Mouse (Mus musculus): Measurements from ENCODE around the gene Usp21.

GRCm38 (mm10) chr1:171232348-171232747 lies 55.4 kb downstream of the Usp21 start:
- no peak for TF ChIP-seq CTCF (IDR thresholded peaks at IDR 0.05; ENCODE audit: insufficient read depth, low read depth, low read length)
- no peak for TF ChIP-seq POLR2A (IDR thresholded peaks at IDR 0.05; ENCODE audit: insufficient read depth, low read depth, low read length)

All from olfactory bulb, adult 2 months (tissue).